Mouse (Mus musculus) embryonic facial prominence, embryonic 14.5 days (tissue): ENCODE data around the gene Tnfaip8l2. TPM values are rescaled to one million over a fixed set of nuclear protein-coding genes. Genes with fewer than 3 reads are reported as not detected.

Experiments used
- ATAC-seq: fragments of 200-750 bp; cut with Nextera tagmentation; 2 replicates; pipeline ENCODE4 v1.8.0; 2017; ENCODE audit warnings: low read depth, moderate number of reproducible peaks, moderate TSS enrichment
- DNase-seq: peaks from one replicate; pipeline ENCODE4 v3.0.0-alpha.2; 2015; ENCODE audit warnings: low spot score
- H3K27ac ChIP-seq: fragments of 300-500 bp; sonication (generic); replicated peaks from 2 replicates; pipeline ENCODE4 v1.5.1; 2014; ENCODE audit warnings: low read depth, mild to moderate bottlenecking, low read length, moderate library complexity
- H3K27me3 ChIP-seq: fragments of 300-500 bp; sonication (generic); replicated peaks from 2 replicates; pipeline ENCODE4 v1.6.1; 2014; ENCODE audit warnings: low read length; ENCODE audit not compliant: control insufficient read depth, insufficient read depth
- H3K36me3 ChIP-seq: fragments of 300-500 bp; sonication (generic); 2 replicates; pipeline ENCODE4 v1.6.1; 2014; ENCODE audit warnings: low read length, mixed read lengths; ENCODE audit not compliant: control insufficient read depth, insufficient read depth
- H3K4me1 ChIP-seq: fragments of 300-500 bp; sonication (generic); 2 replicates; pipeline ENCODE4 v1.6.1; 2014; ENCODE audit warnings: antibody characterized with exemption, low read length; ENCODE audit not compliant: control insufficient read depth, insufficient read depth
- H3K4me2 ChIP-seq: fragments of 300-500 bp; sonication (generic); 2 replicates; pipeline ENCODE4 v1.6.1; 2014; ENCODE audit warnings: low read depth, mild to moderate bottlenecking, low read length, moderate library complexity, mixed read lengths
- H3K4me3 ChIP-seq: fragments of 300-500 bp; sonication (generic); 2 replicates; pipeline ENCODE4 v1.5.1; 2014; ENCODE audit warnings: low read depth, mild to moderate bottlenecking, low read length
- H3K9ac ChIP-seq: fragments of 300-500 bp; sonication (generic); 2 replicates; pipeline ENCODE4 v1.6.1; 2014; ENCODE audit warnings: low read depth, mild to moderate bottlenecking, low read length, moderate library complexity, mixed read lengths
- H3K9me3 ChIP-seq: fragments of 300-500 bp; sonication (generic); 2 replicates; pipeline ENCODE4 v1.6.1; 2016; ENCODE audit warnings: low read length; ENCODE audit not compliant: control insufficient read depth
- WGBS: fragments of 180-500 bp; shearing (Covaris S2); extraction: QIAGEN DNeasy Blood & Tissue Kit; methylation state at CpG from one replicate; pipeline ENCODE4 v1.1.7; 2014; 5-methylcytosine and 5-hydroxymethylcytosine counted together
- polyA plus RNA-seq: library from polyadenylated mRNA; unstranded; fragments of >200 nt; fragmentation: Nextera tagmentation; extraction: Ambion mirVana; gene quantifications from 2 replicates; pipeline ENCODE4 v1.2.1, GENCODE M21; 2014

The Tnfaip8l2 gene
- polyA plus RNA-seq, 1 experiment from 2014 or later = 6.4 TPM

GRCm38 (mm10) chr3:95163419-95164255 lies 21.5 kb upstream of the Tnfaip8l2 start:
- 51% methylated on average over 11 of the region's 11 CpGs for WGBS
- peak overlapping the region; percentile 84 for H3K4me2 ChIP-seq
- peak overlapping the region; percentile 13; the same call in 1 of the 2 replicates for H3K27ac ChIP-seq
- peak overlapping the region; percentile 25; the same call in 1 of the 2 replicates for H3K9ac ChIP-seq
- H3K4me1 ChIP-seq = peaks cover 21% of the 10 kb centered on the region
- no peak overlapping the region for H3K4me3 ChIP-seq
- ATAC-seq (no peak), DNase-seq (peak; percentile 58)
- peaks cover 41% of the 10 kb centered on the region for H3K36me3 ChIP-seq
- no peaks in the 10 kb centered on the region for H3K27me3 ChIP-seq
- H3K9me3 ChIP-seq = no peaks in the 10 kb centered on the region

- Histone ChIP-seq H3K4me1 (peaks cover 21% of the 10 kb centered on the region), H3K27ac (0 out of 2 replicates have a peak overlapping the region, but pooled peaks have one; percentile 4), H3K4me3 (peak overlapping the region; percentile 63), H3K9me3 (no peaks in the 10 kb centered on the region), H3K9ac (peak overlapping the region; percentile 70), H3K27me3 (no peaks in the 10 kb centered on the region), H3K4me2 (peak overlapping the region; percentile 84), H3K36me3 (peaks cover 27% of the 10 kb centered on the region)
- ATAC-seq (no peak), DNase-seq (no peak)
- WGBS = 41% methylated on average over 2 of the region's 2 CpGs
Observed at GRCm38 (mm10) chr3:95162345-95162628, 20.1 kb upstream of the Tnfaip8l2 start.

- peak overlapping the region; percentile 70 for H3K9ac ChIP-seq
- peak overlapping the region; percentile 50 for H3K27ac ChIP-seq
- 6% methylated on average over 9 of the region's 9 CpGs for WGBS
- no peak for ATAC-seq
- H3K4me3 ChIP-seq = peak overlapping the region; percentile 63
- DNase-seq = peak; percentile 40
- peak overlapping the region; percentile 84 for H3K4me2 ChIP-seq
- H3K36me3 ChIP-seq = peaks cover 22% of the 10 kb centered on the region
- peaks cover 21% of the 10 kb centered on the region for H3K4me1 ChIP-seq
- H3K27me3 ChIP-seq = no peaks in the 10 kb centered on the region
- H3K9me3 ChIP-seq = no peaks in the 10 kb centered on the region
Observed at GRCm38 (mm10) chr3:95161618-95162344, 19.6 kb upstream of the Tnfaip8l2 start.

GRCm38 (mm10) chr3:95161041-95161551 lies 18.9 kb upstream of the Tnfaip8l2 start:
- peak overlapping the region; percentile 63 for H3K4me3 ChIP-seq
- ATAC-seq (peak; percentile 1), DNase-seq (peak; percentile 76)
- no peaks in the 10 kb centered on the region for H3K27me3 ChIP-seq
- WGBS = under 1% methylated on average over 27 of the region's 30 CpGs
- H3K36me3 ChIP-seq = peaks cover 17% of the 10 kb centered on the region
- peaks cover 21% of the 10 kb centered on the region for H3K4me1 ChIP-seq
- H3K9me3 ChIP-seq = no peaks in the 10 kb centered on the region
- H3K9ac ChIP-seq = peak overlapping the region; percentile 70
- peak overlapping the region; percentile 84 for H3K4me2 ChIP-seq
- H3K27ac ChIP-seq = peak overlapping the region; percentile 50; the same call in 1 of the 2 replicates

GRCm38 (mm10) chr3:95159987-95160963 lies 18.1 kb upstream of the Tnfaip8l2 start, which contains the start of gene Sema6c:
Gene Sema6c (plus strand): TSS chr3:95160457.
- Histone ChIP-seq H3K9me3 (no peaks in the 10 kb centered on the region), H3K4me1 (peaks cover 21% of the 10 kb centered on the region), H3K9ac (peak within 1 kb of the TSS; percentile 70), H3K4me3 (peak within 1 kb of the TSS; percentile 63), H3K4me2 (peak within 1 kb of the TSS; percentile 84), H3K27me3 (no peaks in the 10 kb centered on the region), H3K36me3 (peaks cover 10% of the 10 kb centered on the region; the same call in 1 of the 2 replicates), H3K27ac (peak within 1 kb of the TSS; percentile 50; the same call in 1 of the 2 replicates)
- ATAC-seq = peak; percentile 97
- DNase-seq = peak; percentile 96
- WGBS = 0% methylated on average over 49 of the region's 66 CpGs

- Histone ChIP-seq H3K36me3 (peaks cover 5% of the 10 kb centered on the region; the same call in 1 of the 2 replicates), H3K9ac (peak overlapping the region; percentile 55), H3K27me3 (no peaks in the 10 kb centered on the region), H3K27ac (no peak overlapping the region), H3K9me3 (no peaks in the 10 kb centered on the region), H3K4me1 (peaks cover 21% of the 10 kb centered on the region), H3K4me2 (peak overlapping the region; percentile 84), H3K4me3 (peak overlapping the region; percentile 63)
- WGBS = 17% methylated on average over 8 of the region's 8 CpGs
- DNase-seq (no peak), ATAC-seq (no peak)
Observed at GRCm38 (mm10) chr3:95159511-95159986, 17.4 kb upstream of the Tnfaip8l2 start.

- H3K27me3 ChIP-seq = no peaks in the 10 kb centered on the region
- no peaks in the 10 kb centered on the region for H3K36me3 ChIP-seq
- DNase-seq = no peak
- no peaks in the 10 kb centered on the region for H3K9me3 ChIP-seq
- no peak overlapping the region for H3K4me2 ChIP-seq
- H3K4me1 ChIP-seq = no peaks in the 10 kb centered on the region
- H3K4me3 ChIP-seq = no peak overlapping the region
- no peak overlapping the region for H3K27ac ChIP-seq
- H3K9ac ChIP-seq = no peak overlapping the region
- ATAC-seq = no peak
- WGBS = 57% methylated on average over 4 of the region's 4 CpGs
Observed at GRCm38 (mm10) chr3:95153874-95154273, 11.7 kb upstream of the Tnfaip8l2 start.
